Mouse (Mus musculus) intestine, embryonic 16.5 days (tissue): Measurements from ENCODE around the gene Spata31d1a. TPM values are rescaled to one million over a fixed set of nuclear protein-coding genes. Genes with fewer than 3 reads are reported as not detected.
A peak's percentile ranks its signal among the peaks of the same experiment; 100 is the strongest.
"Not testable (repeated sequence)": the region's sequence is repeated elsewhere in the genome, so short reads cannot be mapped to it uniquely, and the experiment has no call there.

ENCODE experiments used
- ATAC-seq: fragments of 200-750 bp; cut with Nextera tagmentation; 2 replicates; pipeline ENCODE4 v1.8.0; 2017; ENCODE audit warnings: moderate TSS enrichment, moderate library complexity
- H3K27ac ChIP-seq: fragments of 300-500 bp; sonication (generic); 2 replicates; pipeline ENCODE4 v1.5.1; 2014; ENCODE audit warnings: mild to moderate bottlenecking, low read length
- H3K27me3 ChIP-seq: fragments of 300-500 bp; sonication (generic); replicated peaks from 2 replicates; pipeline ENCODE4 v1.6.1; 2014; ENCODE audit warnings: low read length, control low read depth, mixed read lengths; ENCODE audit not compliant: control insufficient read depth, insufficient read depth
- H3K36me3 ChIP-seq: fragments of 300-500 bp; sonication (generic); 2 replicates; pipeline ENCODE4 v1.6.1; 2014; ENCODE audit warnings: low read length, control low read depth; ENCODE audit not compliant: control insufficient read depth, insufficient read depth
- H3K4me1 ChIP-seq: fragments of 300-500 bp; sonication (generic); 2 replicates; pipeline ENCODE4 v1.6.1; 2014; ENCODE audit warnings: low read length, control low read depth, mixed read lengths; ENCODE audit not compliant: control insufficient read depth, insufficient read depth
- H3K4me2 ChIP-seq: fragments of 300-500 bp; sonication (generic); 2 replicates; pipeline ENCODE4 v1.6.1; 2014; ENCODE audit warnings: low read depth, low read length, control low read depth
- H3K4me3 ChIP-seq: fragments of 300-500 bp; sonication (generic); 2 replicates; pipeline ENCODE4 v1.5.1; 2014; ENCODE audit warnings: mild to moderate bottlenecking, low read length
- H3K9ac ChIP-seq: fragments of 300-500 bp; sonication (generic); 2 replicates; pipeline ENCODE4 v1.6.1; 2014; ENCODE audit warnings: low read depth, low read length
- H3K9me3 ChIP-seq: fragments of 300-500 bp; sonication (generic); 2 replicates; pipeline ENCODE4 v1.6.1; 2016; ENCODE audit warnings: low read length, control low read depth; ENCODE audit not compliant: control insufficient read depth
- WGBS: fragments of 180-500 bp; shearing (Covaris S2); extraction: QIAGEN DNeasy Blood & Tissue Kit; methylation state at CpG from one replicate; pipeline ENCODE4 v1.1.7; 2014; 5-methylcytosine and 5-hydroxymethylcytosine counted together
- polyA plus RNA-seq: library from polyadenylated mRNA; unstranded; fragments of >200 nt; fragmentation: Nextera tagmentation; extraction: Ambion mirVana; gene quantifications from 2 replicates; pipeline ENCODE4 v1.2.1, GENCODE M21; 2015

Spata31d1a gene
- polyA plus RNA-seq, 1 experiment from 2014 or later: not detected

DNA sequence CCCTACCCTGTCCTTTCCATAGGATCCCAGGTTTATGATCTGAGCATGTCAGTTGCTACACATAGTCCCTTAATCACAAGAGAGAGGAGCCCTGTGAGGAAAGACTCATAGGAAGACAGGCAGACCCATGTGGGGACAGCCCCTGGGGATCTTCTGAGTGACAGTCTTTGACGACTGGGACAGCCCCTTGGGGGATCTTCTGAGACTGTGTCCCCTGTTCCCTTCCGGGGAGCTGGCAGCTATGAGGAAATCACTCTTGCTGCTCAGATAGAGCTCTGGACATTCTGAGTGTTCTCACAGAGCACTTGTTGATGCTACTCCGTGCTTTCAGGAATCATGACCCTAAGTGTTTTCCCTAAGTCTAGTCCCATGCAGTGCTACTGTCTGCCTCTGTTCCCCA, 3.6 kb upstream of the Spata31d1a start:
- no peak for ATAC-seq
- 39% methylated on average over 3 of the region's 3 CpGs for WGBS
- no peaks in the 10 kb centered on the region for H3K27me3 ChIP-seq
- H3K4me2 ChIP-seq: no peak overlapping the region
- H3K9ac ChIP-seq: no peak overlapping the region
- no peaks in the 10 kb centered on the region for H3K36me3 ChIP-seq
- H3K9me3 ChIP-seq: no peaks in the 10 kb centered on the region
- H3K4me3 ChIP-seq: no peak overlapping the region
- H3K4me1 ChIP-seq: no peaks in the 10 kb centered on the region
- H3K27ac ChIP-seq: no peak overlapping the region

DNA sequence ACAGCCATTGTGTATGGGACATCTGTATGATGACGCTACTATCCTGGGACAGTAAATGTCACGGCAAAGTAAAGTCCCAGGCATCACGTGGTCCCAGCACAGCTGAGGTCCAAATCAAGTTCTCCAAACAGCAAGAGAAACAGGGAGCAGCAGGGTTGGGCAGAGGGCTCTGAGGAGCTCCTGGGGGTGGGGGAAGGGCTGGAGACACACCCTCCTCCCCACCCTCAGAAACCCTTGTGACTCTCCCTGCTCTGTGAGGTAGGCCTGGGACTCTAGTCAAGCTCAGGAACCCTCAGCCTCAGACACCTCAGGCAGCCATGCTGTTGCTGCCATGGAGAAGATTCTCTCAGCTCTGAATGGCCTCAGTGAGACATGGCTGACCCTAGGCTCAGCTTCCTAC, 1.9 kb upstream of the Spata31d1a start, which contains the start of gene Spata31d1b:
Spata31d1b (plus strand) TSS at position 301 of the 400 bp plus-strand sequence.
- H3K36me3 ChIP-seq, H3K4me2 ChIP-seq, H3K27me3 ChIP-seq, H3K4me3 ChIP-seq, H3K4me1 ChIP-seq, H3K9me3 ChIP-seq, ATAC-seq, H3K9ac ChIP-seq, H3K27ac ChIP-seq: not testable (repeated sequence)
- WGBS: 65% methylated on average over 3 of the region's 3 CpGs

DNA sequence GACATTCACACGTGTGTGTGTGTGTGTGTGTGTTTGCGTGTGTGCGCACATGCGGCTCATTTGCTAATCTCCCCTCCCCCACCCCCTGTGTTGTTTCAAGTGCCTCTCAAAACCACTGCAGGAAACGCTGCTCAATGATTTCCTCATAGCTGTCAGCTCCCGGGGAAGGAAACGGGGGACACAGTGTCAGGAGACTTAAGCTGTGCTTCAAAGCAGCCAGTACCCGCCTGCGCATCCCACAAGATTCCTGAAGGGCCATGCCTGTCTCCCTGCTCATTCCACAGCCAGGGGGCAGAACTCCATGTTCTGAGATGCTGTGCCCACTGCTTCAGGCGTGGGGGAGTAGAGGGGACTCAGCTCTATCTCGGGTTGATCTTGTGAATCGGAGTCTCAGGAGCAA, 5.6 kb downstream of the Spata31d1a start:
- 54% methylated on average over 12 of the region's 12 CpGs for WGBS
- no peak overlapping the region for H3K27ac ChIP-seq
- H3K36me3 ChIP-seq: no peaks in the 10 kb centered on the region
- no peak for ATAC-seq
- no peak overlapping the region for H3K4me2 ChIP-seq
- no peak overlapping the region for H3K4me3 ChIP-seq
- H3K9ac ChIP-seq: no peak overlapping the region
- H3K27me3 ChIP-seq: no peaks in the 10 kb centered on the region
- H3K9me3 ChIP-seq: no peaks in the 10 kb centered on the region
- peaks cover 3% of the 10 kb centered on the region; the same call in 1 of the 2 replicates for H3K4me1 ChIP-seq

DNA sequence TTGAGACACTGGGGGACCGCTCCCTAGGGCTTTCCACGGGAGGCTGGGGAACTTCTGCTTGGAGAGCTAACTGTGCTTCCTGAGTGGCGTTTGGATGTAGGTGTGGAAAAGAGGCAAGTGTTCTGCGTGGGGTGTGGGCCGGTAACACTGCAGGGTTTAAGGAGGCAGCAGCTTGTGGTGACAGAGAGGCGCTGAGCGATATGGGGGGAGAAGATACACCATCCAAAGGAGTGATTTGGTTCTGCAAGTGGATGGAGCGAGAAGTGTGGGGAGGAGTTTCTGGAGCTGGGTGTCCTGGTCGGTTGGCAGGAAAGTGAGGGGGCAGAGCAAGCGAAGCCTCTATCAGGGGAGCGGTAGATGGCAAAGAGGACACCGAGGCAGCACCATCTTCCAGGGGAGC, 6.6 kb downstream of the Spata31d1a start:
- ATAC-seq: no peak
- H3K27ac ChIP-seq: no peak overlapping the region
- no peaks in the 10 kb centered on the region for H3K27me3 ChIP-seq
- 82% methylated on average over 12 of the region's 12 CpGs for WGBS
- no peak overlapping the region for H3K9ac ChIP-seq
- no peak overlapping the region for H3K4me2 ChIP-seq
- H3K4me3 ChIP-seq: no peak overlapping the region
- H3K4me1 ChIP-seq: peaks cover 3% of the 10 kb centered on the region; the same call in 1 of the 2 replicates
- H3K9me3 ChIP-seq: no peaks in the 10 kb centered on the region
- H3K36me3 ChIP-seq: no peaks in the 10 kb centered on the region

DNA sequence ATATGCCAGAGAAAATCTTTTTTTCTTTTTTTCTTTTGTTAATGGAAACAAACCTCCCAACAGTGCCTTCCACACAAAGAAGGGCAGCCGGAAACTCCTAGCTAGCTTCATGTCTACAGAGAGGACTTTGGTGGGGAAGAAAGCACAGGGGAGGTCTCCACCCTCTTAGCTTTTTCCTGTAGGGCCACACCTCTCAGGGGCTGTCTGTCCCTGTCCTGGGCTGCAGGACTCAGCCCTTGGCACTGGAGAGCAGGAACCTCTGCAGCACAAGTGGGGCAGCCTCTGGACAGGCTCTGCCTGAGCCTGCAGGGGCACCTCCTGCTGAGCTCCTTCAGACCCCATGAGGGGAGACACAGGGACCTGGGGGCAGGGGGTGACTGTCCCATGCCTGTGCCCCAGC, 10.0 kb downstream of the Spata31d1a start:
- 71% methylated on average over 1 of the region's 1 CpGs for WGBS
- H3K9me3 ChIP-seq, H3K27me3 ChIP-seq, H3K4me2 ChIP-seq, H3K36me3 ChIP-seq, H3K9ac ChIP-seq, H3K4me3 ChIP-seq, H3K27ac ChIP-seq, H3K4me1 ChIP-seq: not testable (repeated sequence)
- 0 out of 2 replicates have a peak, but pooled peaks have one; percentile 31 for ATAC-seq

DNA sequence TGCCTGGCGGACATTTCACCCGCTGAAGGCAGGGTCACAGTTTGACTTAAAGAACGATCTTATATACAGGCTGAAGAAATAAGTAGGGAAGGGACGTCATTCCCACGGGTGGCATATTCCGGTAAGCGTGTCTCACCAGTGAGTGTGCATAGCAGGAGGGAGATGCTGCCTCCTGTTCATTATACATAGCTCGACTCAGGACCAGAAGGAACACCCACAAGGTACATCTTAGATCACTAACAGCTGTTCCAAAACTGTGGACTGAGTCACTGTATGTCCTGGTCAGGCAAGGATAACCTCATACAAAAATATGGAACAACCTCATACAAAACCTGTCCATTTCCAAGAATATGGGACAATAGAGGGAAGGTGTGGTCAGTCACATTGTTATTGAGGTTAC, 11.0 kb downstream of the Spata31d1a start:
- 90% methylated on average over 8 of the region's 8 CpGs for WGBS
- H3K27ac ChIP-seq: no peak overlapping the region
- no peaks in the 10 kb centered on the region for H3K4me1 ChIP-seq
- no peaks in the 10 kb centered on the region for H3K27me3 ChIP-seq
- H3K9me3 ChIP-seq: no peaks in the 10 kb centered on the region
- H3K4me2 ChIP-seq: no peak overlapping the region
- no peak overlapping the region for H3K4me3 ChIP-seq
- no peak overlapping the region for H3K9ac ChIP-seq
- H3K36me3 ChIP-seq: no peaks in the 10 kb centered on the region
- no peak for ATAC-seq

DNA sequence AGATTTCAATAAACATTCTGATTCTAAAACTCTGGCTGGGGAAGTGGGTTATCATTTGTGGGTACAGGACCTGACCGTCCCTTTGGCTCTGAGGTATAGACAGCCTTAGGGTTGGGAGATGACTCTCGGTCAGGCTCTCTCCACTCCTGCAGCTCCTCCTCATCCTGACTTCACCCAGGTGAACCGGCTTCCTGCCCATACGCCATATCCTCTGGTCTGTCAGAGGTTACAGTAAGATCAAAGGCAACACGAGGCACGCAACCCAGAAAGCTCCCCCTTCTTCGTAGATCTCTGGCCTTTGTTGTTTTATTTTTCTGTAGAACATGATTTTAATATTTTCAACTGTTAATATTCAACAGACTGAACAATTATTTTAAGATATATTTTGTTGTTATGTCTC, 14.3 kb downstream of the Spata31d1a start:
- H3K4me3 ChIP-seq: no peak overlapping the region
- H3K9me3 ChIP-seq: no peaks in the 10 kb centered on the region
- no peaks in the 10 kb centered on the region for H3K4me1 ChIP-seq
- no peaks in the 10 kb centered on the region for H3K27me3 ChIP-seq
- ATAC-seq: no peak
- no peak overlapping the region for H3K4me2 ChIP-seq
- H3K27ac ChIP-seq: no peak overlapping the region
- no peaks in the 10 kb centered on the region for H3K36me3 ChIP-seq
- no peak overlapping the region for H3K9ac ChIP-seq
- WGBS: 79% methylated on average over 7 of the region's 7 CpGs

DNA sequence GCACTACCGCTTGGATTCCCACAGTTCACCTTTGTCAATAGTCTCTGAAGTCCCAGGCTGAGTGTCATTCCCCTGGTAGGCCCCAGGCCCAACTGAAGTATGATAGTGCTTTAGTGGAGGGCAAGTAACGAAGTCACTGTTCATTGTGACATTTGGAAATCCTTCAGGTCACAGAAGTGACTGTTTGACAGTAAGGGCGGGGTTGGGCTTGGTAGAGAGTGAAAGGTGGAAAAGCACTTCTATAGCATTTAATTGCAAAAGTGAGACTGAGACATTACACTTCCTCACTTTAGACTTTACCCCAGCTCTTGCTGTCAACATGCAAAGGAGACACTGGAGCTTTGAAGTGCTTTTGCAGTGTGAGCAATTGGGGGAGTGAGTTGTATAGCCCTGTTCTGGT, 16.1 kb downstream of the Spata31d1a start, which contains the start of gene 4921517D22Rik:
4921517D22Rik (minus strand) TSS at position 101 of the 400 bp plus-strand sequence.
- no peaks in the 10 kb centered on the region for H3K9me3 ChIP-seq
- H3K27ac ChIP-seq: no peak within 1 kb of the TSS
- 87% methylated on average over 3 of the region's 3 CpGs for WGBS
- H3K9ac ChIP-seq: no peak within 1 kb of the TSS
- H3K4me3 ChIP-seq: no peak within 1 kb of the TSS
- no peak within 1 kb of the TSS for H3K4me2 ChIP-seq
- no peak for ATAC-seq
- no peaks in the 10 kb centered on the region for H3K4me1 ChIP-seq
- H3K27me3 ChIP-seq: no peaks in the 10 kb centered on the region
- H3K36me3 ChIP-seq: no peaks in the 10 kb centered on the region

DNA sequence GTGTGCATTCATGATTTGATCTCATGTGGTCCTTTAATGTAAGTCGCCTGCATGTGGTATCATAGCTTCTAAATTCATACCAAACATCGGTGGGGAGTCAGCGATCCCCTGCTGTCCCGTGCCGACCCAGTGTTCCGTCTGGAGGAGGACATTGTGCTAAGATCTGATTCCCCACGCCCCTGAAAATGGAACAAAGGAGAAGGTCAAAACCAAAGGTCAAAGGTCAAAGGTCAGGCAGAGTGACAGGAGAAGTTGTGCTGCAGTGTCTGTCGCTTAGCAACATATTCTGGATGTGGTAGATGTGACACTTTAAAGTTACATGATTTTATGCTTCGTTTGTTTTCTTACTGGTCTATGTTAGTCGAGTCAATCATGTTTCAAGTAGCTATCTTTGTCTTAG, 18.7 kb downstream of the Spata31d1a start:
- no peaks in the 10 kb centered on the region for H3K27me3 ChIP-seq
- no peak overlapping the region for H3K9ac ChIP-seq
- 74% methylated on average over 10 of the region's 10 CpGs for WGBS
- H3K9me3 ChIP-seq: no peaks in the 10 kb centered on the region
- H3K36me3 ChIP-seq: no peaks in the 10 kb centered on the region
- no peak overlapping the region for H3K4me3 ChIP-seq
- ATAC-seq: no peak
- H3K4me1 ChIP-seq: no peaks in the 10 kb centered on the region
- H3K4me2 ChIP-seq: no peak overlapping the region
- H3K27ac ChIP-seq: no peak overlapping the region

DNA sequence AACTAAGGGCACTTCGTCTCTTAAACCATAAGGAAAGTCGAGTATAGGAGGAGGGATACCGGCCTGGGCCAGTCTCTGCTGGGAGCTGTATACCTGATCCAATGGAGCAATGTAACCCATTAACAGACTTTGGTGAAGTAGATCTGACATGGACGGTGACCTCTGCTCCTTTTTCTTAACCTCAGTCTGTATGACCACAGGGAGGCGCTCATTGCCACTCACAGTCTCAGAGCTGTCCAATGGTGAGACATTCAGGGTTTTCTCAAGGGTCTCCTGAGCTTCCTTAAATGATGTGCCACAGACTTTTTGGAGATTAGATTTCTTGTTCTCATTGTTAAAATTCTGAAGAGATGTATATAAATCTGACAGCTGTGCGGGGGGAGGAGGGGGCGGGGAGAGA, 19.6 kb downstream of the Spata31d1a start:
- WGBS: 83% methylated on average over 7 of the region's 7 CpGs
- no peaks in the 10 kb centered on the region for H3K36me3 ChIP-seq
- H3K4me1 ChIP-seq: no peaks in the 10 kb centered on the region

More for the DNA sequence above, 19.6 kb downstream of the Spata31d1a start:
- no peaks in the 10 kb centered on the region for H3K27me3 ChIP-seq
- H3K4me3 ChIP-seq: no peak overlapping the region
- no peak overlapping the region for H3K9ac ChIP-seq
- no peak overlapping the region for H3K27ac ChIP-seq
- no peak overlapping the region for H3K4me2 ChIP-seq
- no peak for ATAC-seq
- no peaks in the 10 kb centered on the region for H3K9me3 ChIP-seq
